Mouse (Mus musculus) neural tube, embryonic 15.5 days (tissue): ENCODE measurements around the gene Mphosph9. TPM values are rescaled to one million over a fixed set of nuclear protein-coding genes. Genes with fewer than 3 reads are reported as not detected.
A peak's percentile ranks its signal among the peaks of the same experiment; 100 is the strongest.

Experiments
- ATAC-seq: fragments of 200-750 bp; cut with Nextera tagmentation; 2 replicates; pipeline ENCODE4 v1.8.0; 2017; ENCODE audit warnings: mild to moderate bottlenecking, moderate TSS enrichment, moderate library complexity; ENCODE audit not compliant: low FRiP score
- H3K27ac ChIP-seq: fragments of 300-500 bp; sonication (generic); replicated peaks from 2 replicates; pipeline ENCODE4 v1.5.1; 2015; ENCODE audit warnings: mild to moderate bottlenecking, inconsistent platforms
- H3K27me3 ChIP-seq: fragments of 300-500 bp; sonication (generic); replicated peaks from 2 replicates; pipeline ENCODE4 v1.6.1; 2015; ENCODE audit warnings: inconsistent platforms
- H3K36me3 ChIP-seq: fragments of 300-500 bp; sonication (generic); 2 replicates; pipeline ENCODE4 v1.6.1; 2015; ENCODE audit warnings: inconsistent platforms
- H3K4me1 ChIP-seq: fragments of 300-500 bp; sonication (generic); 2 replicates; pipeline ENCODE4 v1.6.1; 2015; ENCODE audit warnings: inconsistent platforms
- H3K4me2 ChIP-seq: fragments of 300-500 bp; sonication (generic); 2 replicates; pipeline ENCODE4 v1.6.1; 2015; ENCODE audit warnings: inconsistent platforms, mild to moderate bottlenecking, moderate library complexity
- H3K4me3 ChIP-seq: fragments of 300-500 bp; sonication (generic); replicated peaks from 2 replicates; pipeline ENCODE4 v1.5.1; 2015; ENCODE audit warnings: mild to moderate bottlenecking, inconsistent platforms
- H3K9ac ChIP-seq: fragments of 300-500 bp; sonication (generic); replicated peaks from 2 replicates; pipeline ENCODE4 v1.6.1; 2015; ENCODE audit warnings: mild to moderate bottlenecking, inconsistent platforms
- H3K9me3 ChIP-seq: fragments of 300-500 bp; sonication (generic); replicated peaks from 2 replicates; pipeline ENCODE4 v1.6.1; 2016; ENCODE audit warnings: inconsistent platforms
- WGBS: fragments of 180-500 bp; shearing (Covaris S2); methylation state at CpG from one replicate; pipeline ENCODE4 v1.1.7; 2015; ENCODE audit warnings: mixed read lengths; 5-methylcytosine and 5-hydroxymethylcytosine counted together
- polyA plus RNA-seq: library from polyadenylated mRNA; unstranded; fragments of >200 nt; fragmentation: Nextera tagmentation; extraction: Ambion mirVana; gene quantifications from 2 replicates; pipeline ENCODE4 v1.2.1, GENCODE M21; 2015

The Mphosph9 gene
- polyA plus RNA-seq, 1 experiment from 2014 or later = 10.7 TPM

- H3K4me3 ChIP-seq = no peak overlapping the region
- no peaks in the 10 kb centered on the region for H3K36me3 ChIP-seq
- ATAC-seq = no peak
- H3K9me3 ChIP-seq = no peaks in the 10 kb centered on the region
- no peak overlapping the region for H3K4me2 ChIP-seq
- no peaks in the 10 kb centered on the region for H3K27me3 ChIP-seq
- no peak overlapping the region for H3K27ac ChIP-seq
- H3K4me1 ChIP-seq = peaks cover 57% of the 10 kb centered on the region
- 94% methylated on average over 7 of the region's 7 CpGs for WGBS
- H3K9ac ChIP-seq = no peak overlapping the region
Observed at GRCm38 (mm10) chr5:124244885-124245284, 82.9 kb downstream of the Mphosph9 start.

GRCm38 (mm10) chr5:124244449-124244848 is 83.3 kb downstream of the Mphosph9 start:
- no peak overlapping the region for H3K27ac ChIP-seq
- peaks cover 57% of the 10 kb centered on the region for H3K4me1 ChIP-seq
- ATAC-seq = no peak
- H3K9me3 ChIP-seq = no peaks in the 10 kb centered on the region
- no peak overlapping the region for H3K9ac ChIP-seq
- no peaks in the 10 kb centered on the region for H3K27me3 ChIP-seq
- H3K36me3 ChIP-seq = no peaks in the 10 kb centered on the region
- no peak overlapping the region for H3K4me2 ChIP-seq
- no peak overlapping the region for H3K4me3 ChIP-seq
- 98% methylated on average over 8 of the region's 8 CpGs for WGBS

GRCm38 (mm10) chr5:124243236-124243901 is 84.4 kb downstream of the Mphosph9 start:
- Histone ChIP-seq H3K36me3 (no peaks in the 10 kb centered on the region), H3K4me1 (peaks cover 50% of the 10 kb centered on the region), H3K27me3 (no peaks in the 10 kb centered on the region), H3K27ac (no peak overlapping the region), H3K4me3 (no peak overlapping the region), H3K9me3 (no peaks in the 10 kb centered on the region), H3K4me2 (no peak overlapping the region), H3K9ac (no peak overlapping the region)
- ATAC-seq = no peak
- WGBS = 94% methylated on average over 9 of the region's 9 CpGs

GRCm38 (mm10) chr5:124241686-124242444 is 85.9 kb downstream of the Mphosph9 start:
- Histone ChIP-seq H3K4me1 (peaks cover 36% of the 10 kb centered on the region), H3K9ac (no peak overlapping the region; the same call in 1 of the 2 replicates), H3K27ac (peak overlapping the region; percentile 68), H3K36me3 (no peaks in the 10 kb centered on the region), H3K4me3 (no peak overlapping the region), H3K9me3 (no peaks in the 10 kb centered on the region), H3K4me2 (peak overlapping the region; percentile 40; the same call in 1 of the 2 replicates), H3K27me3 (no peaks in the 10 kb centered on the region)
- ATAC-seq = peak; percentile 53; the same call in 1 of the 2 replicates
- WGBS = 31% methylated on average over 10 of the region's 10 CpGs

GRCm38 (mm10) chr5:124240841-124241685 is 86.7 kb downstream of the Mphosph9 start:
- Histone ChIP-seq H3K9ac (no peak overlapping the region), H3K4me2 (peak overlapping the region; percentile 40), H3K36me3 (no peaks in the 10 kb centered on the region), H3K27me3 (no peaks in the 10 kb centered on the region), H3K4me1 (peaks cover 30% of the 10 kb centered on the region), H3K4me3 (no peak overlapping the region), H3K27ac (peak overlapping the region; percentile 68), H3K9me3 (no peaks in the 10 kb centered on the region)
- WGBS = 21% methylated on average over 22 of the region's 22 CpGs
- ATAC-seq = peak; percentile 55; the same call in 1 of the 2 replicates

- 64% methylated on average over 4 of the region's 4 CpGs for WGBS
Observed at GRCm38 (mm10) chr5:124236180-124236579, 91.6 kb downstream of the Mphosph9 start.

GRCm38 (mm10) chr5:124234778-124235177 is 93.0 kb downstream of the Mphosph9 start:
- no peak for ATAC-seq

More at GRCm38 (mm10) chr5:124236180-124236579, 91.6 kb downstream of the Mphosph9 start:
- H3K4me3 ChIP-seq = no peak overlapping the region
- no peak overlapping the region for H3K9ac ChIP-seq
- no peak for ATAC-seq
- no peak overlapping the region for H3K27ac ChIP-seq
- no peak overlapping the region for H3K4me2 ChIP-seq
- no peaks in the 10 kb centered on the region for H3K27me3 ChIP-seq
- peaks cover 31% of the 10 kb centered on the region for H3K4me1 ChIP-seq
- H3K9me3 ChIP-seq = no peaks in the 10 kb centered on the region
- no peaks in the 10 kb centered on the region for H3K36me3 ChIP-seq

GRCm38 (mm10) chr5:124233874-124234661 is 93.7 kb downstream of the Mphosph9 start:
- no peak for ATAC-seq
- Histone ChIP-seq H3K4me2 (no peak overlapping the region), H3K27ac (no peak overlapping the region), H3K9me3 (no peaks in the 10 kb centered on the region), H3K27me3 (no peaks in the 10 kb centered on the region), H3K36me3 (no peaks in the 10 kb centered on the region), H3K9ac (no peak overlapping the region), H3K4me1 (peaks cover 29% of the 10 kb centered on the region), H3K4me3 (no peak overlapping the region)
- WGBS = 60% methylated on average over 12 of the region's 12 CpGs

More at GRCm38 (mm10) chr5:124234778-124235177, 93.0 kb downstream of the Mphosph9 start:
- no peak overlapping the region for H3K4me3 ChIP-seq
- H3K4me1 ChIP-seq = peaks cover 29% of the 10 kb centered on the region
- no peaks in the 10 kb centered on the region for H3K36me3 ChIP-seq
- no peaks in the 10 kb centered on the region for H3K27me3 ChIP-seq
- no peak overlapping the region for H3K4me2 ChIP-seq
- no peak overlapping the region for H3K9ac ChIP-seq
- 92% methylated on average over 6 of the region's 6 CpGs for WGBS
- H3K9me3 ChIP-seq = no peaks in the 10 kb centered on the region
- H3K27ac ChIP-seq = no peak overlapping the region

GRCm38 (mm10) chr5:124233144-124233465 is 94.7 kb downstream of the Mphosph9 start:
- ATAC-seq = no peak
- 85% methylated on average over 8 of the region's 8 CpGs for WGBS

GRCm38 (mm10) chr5:124232360-124233143 is 95.2 kb downstream of the Mphosph9 start:
- no peak overlapping the region for H3K9ac ChIP-seq
- no peaks in the 10 kb centered on the region for H3K9me3 ChIP-seq
- peaks cover 29% of the 10 kb centered on the region for H3K4me1 ChIP-seq
- no peak for ATAC-seq
- WGBS = 58% methylated on average over 18 of the region's 18 CpGs
- H3K36me3 ChIP-seq = no peaks in the 10 kb centered on the region
- H3K27ac ChIP-seq = no peak overlapping the region
- no peak overlapping the region for H3K4me2 ChIP-seq
- H3K4me3 ChIP-seq = no peak overlapping the region
- no peaks in the 10 kb centered on the region for H3K27me3 ChIP-seq

More at GRCm38 (mm10) chr5:124233144-124233465, 94.7 kb downstream of the Mphosph9 start:
- H3K4me2 ChIP-seq = no peak overlapping the region
- H3K27me3 ChIP-seq = no peaks in the 10 kb centered on the region
- H3K9ac ChIP-seq = no peak overlapping the region
- H3K4me1 ChIP-seq = peaks cover 29% of the 10 kb centered on the region
- H3K36me3 ChIP-seq = no peaks in the 10 kb centered on the region
- no peak overlapping the region for H3K27ac ChIP-seq
- H3K9me3 ChIP-seq = no peaks in the 10 kb centered on the region
- no peak overlapping the region for H3K4me3 ChIP-seq
